Mouse (Mus musculus): ENCODE results near the gene Dixdc1.
A peak's percentile ranks its signal among the peaks of the same experiment; 100 is the strongest.
"Not testable (repeated sequence)": the region's sequence is repeated elsewhere in the genome, so short reads cannot be mapped to it uniquely, and the experiment has no call there.

Dixdc1 gene

DNA sequence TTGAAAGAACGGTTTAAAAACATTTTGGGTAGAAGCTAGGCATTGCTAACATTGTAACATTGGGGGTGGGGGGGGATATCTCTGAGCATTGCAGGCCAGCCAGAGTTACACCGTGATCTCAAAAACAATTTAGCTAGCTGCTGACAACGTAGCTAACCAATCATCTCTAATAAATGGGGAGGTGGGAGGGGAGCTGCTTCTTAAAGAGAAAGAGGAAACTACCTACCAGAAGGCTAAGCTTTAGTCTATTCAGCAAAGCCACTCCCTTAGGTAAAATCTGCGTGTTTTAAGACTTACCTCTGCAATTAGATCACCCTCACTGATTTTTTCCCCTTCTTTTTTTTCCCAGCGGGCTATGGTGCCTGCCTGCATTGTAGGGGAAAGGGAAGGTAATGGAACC lies 80.9 kb downstream of the Dixdc1 start:
- peak; percentile 19 for DNase-seq (ENCODE audit: low read depth, low spot score)

DNA sequence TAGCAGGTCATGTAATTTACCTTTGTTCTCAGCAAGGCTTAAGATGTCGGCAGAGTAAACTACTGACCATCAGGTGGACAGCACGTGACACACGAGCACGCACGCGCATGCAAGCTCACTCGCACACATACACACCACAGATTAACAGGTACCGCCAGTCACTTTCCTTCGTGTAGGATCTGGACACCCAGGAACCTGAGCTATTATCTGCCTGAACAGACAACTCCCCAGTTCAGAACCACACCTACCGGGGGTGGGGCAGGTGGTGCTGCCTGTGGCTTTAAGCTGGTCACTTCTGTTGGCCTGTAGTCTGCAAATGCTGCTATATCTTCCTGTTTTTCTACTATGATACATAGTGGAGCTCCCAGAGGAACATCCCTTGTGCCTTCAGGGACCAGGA lies 88.8 kb downstream of the Dixdc1 start:
- no peak for DNase-seq (ENCODE audit: low read depth, low spot score)

GRCm38 (mm10) chr9:50646826-50647370 lies 92.4 kb downstream of the Dixdc1 start:
- DNase-seq (ENCODE audit: low read depth, low spot score), result no peak

DNA sequence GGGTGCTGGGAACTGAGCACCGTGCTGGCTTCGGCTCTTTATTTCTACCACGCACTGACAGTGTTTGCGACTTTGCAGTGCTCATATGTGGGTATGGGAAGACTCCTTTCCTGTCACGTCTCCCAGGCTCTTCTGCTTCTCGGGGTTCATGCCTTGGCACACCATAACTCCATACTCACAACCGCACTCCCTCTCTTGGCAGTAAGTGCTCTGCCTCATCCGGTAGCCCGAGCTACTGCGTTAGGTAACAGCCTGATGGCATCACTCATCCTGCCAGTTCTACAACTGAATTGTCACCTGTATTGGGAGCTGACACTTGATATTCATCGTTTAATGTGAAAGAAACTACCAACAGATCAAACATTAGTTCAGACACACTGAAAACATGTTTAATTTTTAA lies 105.0 kb downstream of the Dixdc1 start:
- no peak for DNase-seq (ENCODE audit: low read depth, low spot score)

- peak; percentile 46 for DNase-seq (ENCODE audit: low read depth, low spot score)
Measured at GRCm38 (mm10) chr9:50633059-50633458, 106.3 kb downstream of the Dixdc1 start.

DNA sequence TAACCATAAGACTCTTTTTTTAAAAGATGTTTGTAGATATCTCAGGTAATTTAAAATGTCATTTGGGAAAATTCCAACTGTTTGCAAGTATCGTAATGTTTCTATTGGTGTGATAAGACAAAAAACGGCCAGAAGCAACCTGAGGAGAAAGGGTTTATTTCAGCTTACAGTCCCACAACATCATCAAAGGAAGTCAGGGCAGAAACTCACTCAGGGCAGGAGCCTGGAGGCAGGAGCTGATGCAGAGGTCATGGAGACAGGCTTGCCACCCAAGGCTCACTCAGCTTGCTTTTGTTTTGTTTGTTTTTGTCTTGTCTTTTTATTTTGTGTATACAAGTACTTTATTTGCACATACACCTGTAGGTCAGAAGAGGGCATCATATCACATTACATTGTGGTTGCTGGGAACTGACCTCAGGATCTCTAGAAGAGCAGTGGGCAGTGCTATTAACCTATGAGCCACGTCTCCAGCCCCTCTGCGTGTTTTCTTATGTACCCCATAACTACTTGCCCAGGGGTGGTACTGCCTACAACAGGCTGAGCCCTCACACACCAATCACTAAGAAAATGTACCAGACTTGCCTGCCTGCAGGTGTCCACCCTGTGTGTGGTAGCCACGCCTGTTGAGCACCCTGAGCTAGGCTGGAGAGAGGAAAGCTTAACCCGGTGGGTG lies 107.2 kb downstream of the Dixdc1 start:
- no peak for DNase-seq (ENCODE audit: low read depth, low spot score)

GRCm38 (mm10) chr9:50630903-50631302 lies 108.4 kb downstream of the Dixdc1 start:
- DNase-seq (ENCODE audit: low read depth, low spot score), result not testable (repeated sequence)

DNA sequence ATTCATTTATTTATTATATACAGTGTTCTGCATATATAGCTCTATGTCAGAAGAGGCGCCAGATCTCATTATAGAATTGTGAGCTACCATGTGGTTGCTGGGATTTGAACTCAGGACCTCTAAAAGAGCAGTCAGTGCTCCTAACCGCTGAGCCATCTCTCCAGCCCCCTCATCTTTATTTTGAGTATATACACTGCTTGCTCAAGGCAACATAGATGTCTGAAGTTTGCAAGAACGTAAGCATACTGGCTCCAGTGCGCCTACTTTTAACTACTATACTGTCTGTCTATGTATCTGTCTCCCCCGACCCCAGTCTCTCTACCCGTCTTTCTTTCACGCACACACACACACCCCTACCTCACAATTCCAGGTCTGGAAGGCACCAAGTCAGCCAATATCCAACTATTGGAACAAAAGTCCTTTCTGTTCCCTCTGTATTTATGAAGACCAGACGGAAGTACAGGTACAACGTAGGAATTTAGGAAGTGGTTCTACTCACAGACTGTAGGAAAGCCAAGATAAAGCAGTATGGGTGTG lies 121.5 kb downstream of the Dixdc1 start:
- no peak for DNase-seq (ENCODE audit: low read depth, low spot score)

DNA sequence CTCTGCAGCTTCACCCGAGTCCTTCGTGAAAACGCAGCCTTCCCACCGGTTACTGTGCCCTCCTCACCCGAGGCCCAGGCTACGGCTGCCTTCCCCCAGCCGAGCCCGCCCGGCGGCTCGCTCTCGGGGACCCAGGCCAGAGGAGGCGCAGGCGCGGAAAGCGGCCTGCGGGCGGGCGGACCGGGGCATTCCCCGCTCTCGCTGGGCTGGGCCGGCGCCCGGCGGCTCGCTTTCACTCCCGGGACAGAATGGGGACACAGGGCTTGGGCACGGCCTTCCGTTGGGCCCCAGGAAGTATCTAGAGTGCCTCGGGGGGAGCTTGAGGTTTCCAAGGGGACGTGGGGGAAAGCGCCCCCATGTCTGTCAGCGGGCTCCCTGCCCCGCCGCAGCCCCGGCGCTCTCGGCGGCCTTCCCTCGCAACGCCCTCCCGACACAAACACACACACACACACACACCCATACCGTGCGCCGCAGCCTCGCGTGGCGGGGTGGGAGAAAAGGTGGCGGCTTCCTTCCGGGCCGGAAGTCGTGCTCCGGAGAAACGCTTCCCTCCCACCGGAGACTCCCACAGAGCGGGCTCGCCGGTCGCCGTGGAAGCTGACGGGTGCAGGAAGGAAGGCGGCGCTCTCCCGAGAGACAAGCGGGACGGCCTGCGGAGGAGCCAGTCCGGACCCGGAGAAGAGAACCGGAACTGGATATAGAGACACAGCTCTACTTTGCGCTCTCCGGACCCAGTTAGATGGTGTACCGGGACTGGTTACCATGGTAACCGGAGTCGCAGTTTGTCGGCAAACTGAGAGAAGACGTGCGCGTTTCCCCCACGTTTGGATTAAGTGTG lies 122.3 kb downstream of the Dixdc1 start, which contains the start of the genes Pih1d2 and Nkapd1:
Pih1d2 (plus strand) TSS at position 556 of the 838 bp plus-strand sequence.
Nkapd1 (minus strand) TSS at position 699 of the 838 bp plus-strand sequence.
- peak; percentile 93 for DNase-seq (ENCODE audit: low read depth, low spot score)

DNA sequence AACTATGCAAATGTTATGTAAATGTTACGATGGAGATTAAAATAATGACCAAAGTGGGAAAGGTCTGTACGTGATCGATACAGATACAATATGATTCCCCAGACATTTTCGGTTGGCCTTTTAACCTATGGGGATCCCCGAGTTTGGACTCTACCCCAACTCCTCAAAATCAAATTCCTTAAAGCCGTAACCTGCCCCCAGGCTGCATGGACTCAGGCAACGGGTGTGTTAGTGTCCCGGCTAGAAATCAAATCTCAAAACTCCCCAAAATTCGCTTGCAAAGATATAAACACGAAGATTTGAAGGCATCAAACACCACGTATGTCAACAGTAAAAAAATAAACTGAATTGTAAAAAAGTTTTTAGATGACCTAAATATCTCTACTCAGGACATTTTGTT lies 123.2 kb downstream of the Dixdc1 start:
- DNase-seq (ENCODE audit: low read depth, low spot score), result no peak

All from CD4-positive, CD25-positive, alpha-beta regulatory T cell, adult 2 months (primary cell).